Mouse (Mus musculus): ENCODE results near the gene Kcnj10. TPM values are rescaled to one million over a fixed set of nuclear protein-coding genes. Genes with fewer than 3 reads are reported as not detected.

Gene Kcnj10
- polyA plus RNA-seq, 1 experiment from 2014 or later, result 0.04 TPM

DNA sequence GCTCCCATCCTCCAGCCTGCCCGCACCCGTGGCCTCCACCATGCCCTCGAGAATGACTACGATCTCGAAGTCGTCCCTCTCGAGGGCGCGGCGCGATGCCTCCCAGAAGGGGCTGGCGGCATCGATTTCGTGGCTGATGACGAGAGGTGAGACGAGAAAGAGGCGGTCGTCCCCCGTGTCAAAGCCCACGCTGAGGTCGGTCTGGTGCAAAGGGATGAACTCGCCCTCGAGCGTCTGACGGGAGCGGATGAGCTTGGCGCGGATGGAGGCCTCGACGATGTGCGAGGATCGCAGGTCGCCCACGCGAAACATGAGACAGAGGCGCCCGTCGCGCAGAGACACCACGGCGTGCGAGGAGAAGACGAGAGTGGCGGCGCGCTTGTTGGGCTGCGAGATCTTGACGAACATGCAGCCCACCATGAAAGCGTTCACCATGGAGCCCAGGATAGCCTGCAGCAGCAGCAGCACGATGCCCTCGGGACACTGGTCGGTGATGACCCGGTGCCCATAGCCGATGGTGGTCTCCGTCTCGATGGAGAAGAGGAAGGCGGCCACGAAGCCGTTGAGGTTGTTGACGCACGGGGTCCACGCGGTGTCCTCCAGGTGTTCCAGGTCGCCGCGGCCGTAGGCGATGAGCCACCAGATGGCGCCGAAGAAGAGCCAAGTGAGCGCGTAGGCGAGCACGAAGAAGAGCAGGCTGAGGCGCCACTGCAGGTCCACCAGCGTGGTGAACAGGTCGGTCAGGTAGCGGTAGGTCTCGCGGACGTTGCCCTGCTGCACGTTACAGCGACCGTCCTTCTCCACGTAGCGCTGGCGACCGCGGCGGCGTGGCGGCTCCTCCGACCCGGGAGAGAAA lies 15.1 kb upstream of the Kcnj10 start:
- Histone ChIP-seq H3K27ac (no peak overlapping the region), H3K4me1 (peaks cover 9% of the 10 kb centered on the region; the same call in 1 of the 2 replicates), H3K27me3 (peaks cover 76% of the 10 kb centered on the region), H3K9me3 (no peaks in the 10 kb centered on the region), H3K4me2 (replicated peaks) (peak overlapping the region; percentile 85), H3K36me3 (peaks cover 2% of the 10 kb centered on the region; the same call in 1 of the 2 replicates), H3K9ac (peak overlapping the region; percentile 58), H3K4me3 (peak overlapping the region; percentile 50)
- peak; percentile 38; the same call in 1 of the 2 replicates for ATAC-seq (ENCODE audit: low FRiP score, low read depth)
- 19% methylated on average over 94 of the region's 94 CpGs for WGBS

DNA sequence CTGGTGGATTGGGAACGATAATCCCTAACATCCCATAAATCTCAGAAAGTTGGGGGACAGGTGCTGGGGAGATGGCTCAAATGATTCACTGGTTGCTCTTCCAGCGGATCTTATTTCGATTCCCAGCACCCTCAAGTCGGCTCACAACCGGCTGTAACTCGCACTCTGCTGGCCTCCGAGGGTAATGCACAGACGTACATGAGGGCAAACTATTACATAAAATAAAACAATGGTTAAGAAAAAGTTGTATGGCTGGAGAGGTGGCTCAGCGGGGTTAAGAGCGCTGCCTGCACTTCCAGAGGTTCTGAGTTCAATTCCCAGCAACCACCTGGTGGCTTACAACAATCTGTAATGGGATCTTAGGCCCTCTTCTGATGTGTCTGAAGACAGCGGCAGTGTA lies 14.3 kb upstream of the Kcnj10 start:
- WGBS, result 56% methylated on average over 11 of the region's 11 CpGs
- no peak overlapping the region for H3K9ac ChIP-seq
- H3K27me3 ChIP-seq, result peaks cover 82% of the 10 kb centered on the region
- H3K9me3 ChIP-seq, result no peaks in the 10 kb centered on the region
- H3K36me3 ChIP-seq, result no peaks in the 10 kb centered on the region
- H3K27ac ChIP-seq, result no peak overlapping the region
- peaks cover 9% of the 10 kb centered on the region; the same call in 1 of the 2 replicates for H3K4me1 ChIP-seq
- ATAC-seq (ENCODE audit: low FRiP score, low read depth), result no peak
- H3K4me2 ChIP-seq (replicated peaks), result peak overlapping the region; percentile 85
- peak overlapping the region; percentile 50 for H3K4me3 ChIP-seq

DNA sequence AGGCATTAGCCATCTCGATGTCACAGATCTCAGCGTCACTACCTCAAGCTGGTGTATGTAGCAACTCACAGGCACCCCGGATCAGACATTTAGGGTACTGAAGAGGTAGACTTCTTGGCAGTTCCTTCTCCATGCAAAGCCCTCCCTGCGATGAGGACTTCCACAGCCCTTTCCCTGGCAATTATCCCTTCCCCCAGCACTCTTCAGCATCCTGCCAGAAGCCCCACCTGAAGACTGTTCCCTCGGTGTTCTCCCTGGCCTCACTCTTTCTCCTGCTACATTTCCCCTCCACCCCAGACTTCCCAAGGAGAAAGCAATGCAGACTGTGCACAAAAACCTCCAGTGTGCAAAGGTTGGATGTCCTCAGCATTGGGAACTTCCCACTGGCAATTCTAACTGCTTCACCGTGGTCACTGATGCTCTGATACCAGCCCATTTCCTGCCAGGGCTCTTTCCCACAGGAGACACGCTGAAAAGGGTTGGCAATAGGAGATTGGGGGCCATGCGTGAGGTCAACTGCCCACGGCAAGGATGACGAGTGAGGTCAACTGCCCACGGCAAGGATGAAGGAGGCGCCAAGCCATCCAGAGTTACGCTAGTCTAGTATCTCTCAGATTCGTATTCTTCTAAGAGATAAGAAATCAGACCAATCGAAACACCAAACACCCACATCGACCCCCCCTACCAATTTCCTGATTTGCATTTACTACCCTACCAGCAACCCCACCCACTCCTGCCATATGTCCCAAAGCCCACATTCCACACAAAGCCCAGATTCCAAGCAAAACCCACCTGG lies 13.6 kb upstream of the Kcnj10 start:
- Histone ChIP-seq H3K9me3 (no peaks in the 10 kb centered on the region), H3K4me1 (peaks cover 9% of the 10 kb centered on the region; the same call in 1 of the 2 replicates), H3K9ac (no peak overlapping the region), H3K27me3 (peaks cover 85% of the 10 kb centered on the region), H3K4me3 (no peak overlapping the region), H3K4me2 (replicated peaks) (no peak overlapping the region), H3K36me3 (no peaks in the 10 kb centered on the region), H3K27ac (no peak overlapping the region)
- 83% methylated on average over 16 of the region's 16 CpGs for WGBS
- no peak for ATAC-seq (ENCODE audit: low FRiP score, low read depth)

GRCm38 (mm10) chr1:172328041-172328440 lies 13.0 kb upstream of the Kcnj10 start:
- no peak overlapping the region for H3K27ac ChIP-seq
- peaks cover 88% of the 10 kb centered on the region for H3K27me3 ChIP-seq
- no peak for ATAC-seq (ENCODE audit: low FRiP score, low read depth)

DNA sequence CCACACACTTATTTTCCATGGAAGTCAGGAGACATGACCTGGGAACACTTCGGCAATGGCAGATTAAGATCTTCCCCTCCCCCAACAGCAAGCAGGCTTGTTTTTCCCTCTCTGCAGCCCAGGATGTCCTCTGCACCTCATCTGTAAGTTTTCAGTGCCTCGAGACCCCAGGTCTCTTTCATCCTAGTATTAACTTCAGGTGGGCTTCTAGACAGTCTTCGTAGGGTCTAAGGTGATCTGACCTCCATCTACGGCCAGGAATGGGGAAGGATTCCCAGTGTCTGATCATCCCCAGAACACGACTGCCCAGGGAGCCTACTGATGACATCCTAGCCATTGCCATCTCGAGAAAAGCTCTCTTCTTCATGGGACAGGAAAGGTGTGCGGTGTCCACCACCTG lies 12.5 kb upstream of the Kcnj10 start:
- Histone ChIP-seq H3K27ac (no peak overlapping the region), H3K27me3 (peaks cover 88% of the 10 kb centered on the region), H3K4me1 (peaks cover 9% of the 10 kb centered on the region; the same call in 1 of the 2 replicates), H3K36me3 (no peaks in the 10 kb centered on the region), H3K9me3 (no peaks in the 10 kb centered on the region), H3K4me2 (replicated peaks) (no peak overlapping the region), H3K4me3 (no peak overlapping the region), H3K9ac (no peak overlapping the region)
- WGBS, result 78% methylated on average over 7 of the region's 7 CpGs
- no peak for ATAC-seq (ENCODE audit: low FRiP score, low read depth)

More at GRCm38 (mm10) chr1:172328041-172328440, 13.0 kb upstream of the Kcnj10 start:
- H3K4me2 ChIP-seq (replicated peaks), result no peak overlapping the region
- WGBS, result 65% methylated on average over 3 of the region's 3 CpGs
- no peak overlapping the region for H3K9ac ChIP-seq
- peaks cover 9% of the 10 kb centered on the region; the same call in 1 of the 2 replicates for H3K4me1 ChIP-seq
- no peaks in the 10 kb centered on the region for H3K9me3 ChIP-seq
- no peak overlapping the region for H3K4me3 ChIP-seq
- H3K36me3 ChIP-seq, result no peaks in the 10 kb centered on the region

GRCm38 (mm10) chr1:172329131-172329530 lies 11.9 kb upstream of the Kcnj10 start, which contains the start of gene Kcnj9:
TSS of gene Kcnj9 (minus strand) at chr1:172329318.
- H3K4me3 ChIP-seq, result no peak within 1 kb of the TSS
- H3K9me3 ChIP-seq, result no peaks in the 10 kb centered on the region
- no peak within 1 kb of the TSS for H3K9ac ChIP-seq
- ATAC-seq (ENCODE audit: low FRiP score, low read depth), result no peak
- WGBS, result 44% methylated on average over 9 of the region's 9 CpGs
- peaks cover 9% of the 10 kb centered on the region; the same call in 1 of the 2 replicates for H3K4me1 ChIP-seq
- H3K27me3 ChIP-seq, result peaks cover 92% of the 10 kb centered on the region
- H3K4me2 ChIP-seq (replicated peaks), result no peak within 1 kb of the TSS
- H3K36me3 ChIP-seq, result no peaks in the 10 kb centered on the region
- no peak within 1 kb of the TSS for H3K27ac ChIP-seq

DNA sequence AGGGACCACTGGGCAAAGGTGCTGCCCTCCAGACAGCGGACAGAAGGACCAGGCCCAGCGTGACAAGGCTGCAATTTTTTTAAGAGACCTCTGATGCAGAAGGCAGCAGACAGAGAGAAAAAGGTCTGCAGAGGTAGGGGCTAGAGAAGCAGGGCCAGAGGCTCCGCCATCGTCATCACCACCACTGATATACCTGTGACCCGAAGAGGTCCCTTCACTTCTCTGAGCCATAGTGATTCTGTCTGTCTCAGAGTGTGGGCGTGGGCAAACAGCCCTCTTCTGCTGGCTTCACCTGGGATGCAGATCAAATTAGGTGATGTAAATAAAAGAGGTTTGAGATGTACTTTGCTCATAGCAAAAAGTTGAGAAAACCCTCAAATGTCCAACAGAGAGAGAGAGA lies 11.4 kb upstream of the Kcnj10 start:
- Histone ChIP-seq H3K36me3 (no peaks in the 10 kb centered on the region), H3K27me3 (peaks cover 90% of the 10 kb centered on the region), H3K9me3 (no peaks in the 10 kb centered on the region), H3K4me3 (no peak overlapping the region), H3K4me2 (replicated peaks) (no peak overlapping the region), H3K27ac (no peak overlapping the region), H3K4me1 (peaks cover 9% of the 10 kb centered on the region; the same call in 1 of the 2 replicates), H3K9ac (no peak overlapping the region)
- 74% methylated on average over 6 of the region's 6 CpGs for WGBS
- ATAC-seq (ENCODE audit: low FRiP score, low read depth), result no peak

- Histone ChIP-seq H3K4me3 (no peak overlapping the region), H3K4me2 (replicated peaks) (no peak overlapping the region), H3K4me1 (0 out of 2 replicates have a peak, but pooled peaks cover 1% of the 10 kb centered on the region), H3K9ac (no peak overlapping the region), H3K9me3 (no peaks in the 10 kb centered on the region), H3K36me3 (no peaks in the 10 kb centered on the region), H3K27me3 (peaks cover 78% of the 10 kb centered on the region), H3K27ac (no peak overlapping the region)
- no peak for ATAC-seq (ENCODE audit: low FRiP score, low read depth)
- WGBS, result 72% methylated on average over 8 of the region's 8 CpGs
Observed at GRCm38 (mm10) chr1:172331422-172331947, 9.5 kb upstream of the Kcnj10 start.

- Histone ChIP-seq H3K4me1 (no peaks in the 10 kb centered on the region), H3K36me3 (no peaks in the 10 kb centered on the region), H3K27ac (no peak overlapping the region), H3K9me3 (no peaks in the 10 kb centered on the region), H3K9ac (no peak overlapping the region), H3K27me3 (peaks cover 76% of the 10 kb centered on the region), H3K4me3 (no peak overlapping the region), H3K4me2 (replicated peaks) (no peak overlapping the region)
- ATAC-seq (ENCODE audit: low FRiP score, low read depth), result no peak
- WGBS, result 81% methylated on average over 2 of the region's 2 CpGs
Observed at GRCm38 (mm10) chr1:172332925-172333324, 8.1 kb upstream of the Kcnj10 start.

DNA sequence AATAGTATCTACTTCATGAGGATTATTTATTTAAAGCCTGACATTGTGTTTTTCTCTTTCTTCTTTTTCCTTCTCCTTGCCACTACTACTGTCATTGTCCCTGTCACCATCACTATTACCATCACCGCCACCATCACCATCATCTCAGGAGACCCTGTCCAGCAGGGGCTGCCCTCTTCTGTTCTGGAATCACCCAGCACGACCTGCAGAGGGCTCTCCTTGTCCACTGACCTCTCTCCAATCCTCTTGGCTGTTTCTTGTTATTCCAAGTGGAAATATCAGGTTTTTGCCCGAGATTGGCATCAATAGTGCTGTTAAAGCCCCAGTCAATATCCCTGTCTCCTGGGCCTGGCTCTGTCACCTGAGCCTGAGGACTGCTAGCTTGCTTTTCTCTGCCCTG lies 7.5 kb upstream of the Kcnj10 start:
- no peak overlapping the region for H3K27ac ChIP-seq
- no peak overlapping the region for H3K4me3 ChIP-seq
- no peak overlapping the region for H3K9ac ChIP-seq
- H3K4me2 ChIP-seq (replicated peaks), result no peak overlapping the region
- WGBS, result 17% methylated on average over 3 of the region's 3 CpGs
- H3K27me3 ChIP-seq, result peaks cover 76% of the 10 kb centered on the region
- no peaks in the 10 kb centered on the region for H3K36me3 ChIP-seq
- ATAC-seq (ENCODE audit: low FRiP score, low read depth), result no peak
- no peaks in the 10 kb centered on the region for H3K9me3 ChIP-seq
- H3K4me1 ChIP-seq, result no peaks in the 10 kb centered on the region

GRCm38 (mm10) chr1:172335804-172336203 lies 5.2 kb upstream of the Kcnj10 start:
- Histone ChIP-seq H3K4me2 (replicated peaks) (no peak overlapping the region), H3K9ac (no peak overlapping the region), H3K36me3 (no peaks in the 10 kb centered on the region), H3K27ac (no peak overlapping the region), H3K4me3 (no peak overlapping the region), H3K27me3 (peaks cover 73% of the 10 kb centered on the region), H3K9me3 (no peaks in the 10 kb centered on the region), H3K4me1 (peaks cover 5% of the 10 kb centered on the region)
- no peak for ATAC-seq (ENCODE audit: low FRiP score, low read depth)
- 75% methylated on average over 15 of the region's 15 CpGs for WGBS
